Mouse (Mus musculus): ENCODE measurements around the gene Gm9745. TPM values are rescaled to one million over a fixed set of nuclear protein-coding genes. Genes with fewer than 3 reads are reported as not detected.
"Not testable (repeated sequence)": the region's sequence is repeated elsewhere in the genome, so short reads cannot be mapped to it uniquely, and the experiment has no call there.

Gm9745 gene
- polyA plus RNA-seq, 1 experiment from 2014 or later: not detected

DNA sequence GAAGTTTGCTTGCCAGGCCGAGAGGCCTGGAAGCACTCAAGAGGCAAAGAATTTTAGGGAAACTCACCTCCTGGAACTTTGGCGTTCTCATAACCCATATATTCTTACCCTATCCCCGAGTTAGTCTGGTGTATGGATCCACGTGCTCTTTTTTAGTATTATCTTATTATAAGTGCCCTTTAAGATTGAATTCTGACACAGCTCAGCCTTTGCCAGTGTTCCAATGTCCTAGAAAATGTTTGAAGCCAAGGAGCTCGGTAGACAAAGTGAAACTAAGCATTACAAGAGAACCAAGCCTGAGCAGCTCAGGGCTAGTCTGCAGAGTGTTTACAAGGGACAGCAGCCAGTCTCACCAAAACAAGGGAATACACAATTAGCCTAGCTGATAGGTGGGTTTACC lies 14.2 kb upstream of the Gm9745 start:
- not testable (repeated sequence) for H3K4me3 ChIP-seq (ENCODE audit: low read length); H3K9me3 ChIP-seq (ENCODE audit: control insufficient read depth, low read length); ATAC-seq; H3K27me3 ChIP-seq (replicated peaks; ENCODE audit: control insufficient read depth, insufficient read depth, low read length); H3K9ac ChIP-seq (ENCODE audit: low read depth, low read length); H3K27ac ChIP-seq (ENCODE audit: low read length); H3K4me1 ChIP-seq (ENCODE audit: control insufficient read depth, insufficient read depth, low read length); H3K36me3 ChIP-seq (ENCODE audit: control insufficient read depth, insufficient read depth, low read length); H3K4me2 ChIP-seq (ENCODE audit: low read depth, low read length)
- WGBS: 32% methylated on average over 5 of the region's 5 CpGs

- H3K27me3 ChIP-seq (replicated peaks; ENCODE audit: control insufficient read depth, insufficient read depth, low read length); H3K36me3 ChIP-seq (ENCODE audit: control insufficient read depth, insufficient read depth, low read length); H3K9me3 ChIP-seq (ENCODE audit: control insufficient read depth, low read length); H3K27ac ChIP-seq (ENCODE audit: low read length); H3K4me3 ChIP-seq (ENCODE audit: low read length); H3K4me1 ChIP-seq (ENCODE audit: control insufficient read depth, insufficient read depth, low read length); ATAC-seq; H3K9ac ChIP-seq (ENCODE audit: low read depth, low read length); H3K4me2 ChIP-seq (ENCODE audit: low read depth, low read length): not testable (repeated sequence)
- 56% methylated on average over 3 of the region's 3 CpGs for WGBS
Measured at GRCm38 (mm10) chr13:8961128-8961888, 13.3 kb upstream of the Gm9745 start.

- not testable (repeated sequence) for H3K4me1 ChIP-seq (ENCODE audit: control insufficient read depth, insufficient read depth, low read length); H3K27ac ChIP-seq (ENCODE audit: low read length); H3K4me3 ChIP-seq (ENCODE audit: low read length); ATAC-seq; H3K27me3 ChIP-seq (replicated peaks; ENCODE audit: control insufficient read depth, insufficient read depth, low read length); H3K9me3 ChIP-seq (ENCODE audit: control insufficient read depth, low read length); H3K36me3 ChIP-seq (ENCODE audit: control insufficient read depth, insufficient read depth, low read length); H3K9ac ChIP-seq (ENCODE audit: low read depth, low read length); H3K4me2 ChIP-seq (ENCODE audit: low read depth, low read length)
- WGBS: 84% methylated on average over 5 of the region's 6 CpGs
Measured at GRCm38 (mm10) chr13:8959554-8959953, 11.5 kb upstream of the Gm9745 start.

- H3K9ac ChIP-seq (ENCODE audit: low read depth, low read length); H3K27me3 ChIP-seq (replicated peaks; ENCODE audit: control insufficient read depth, insufficient read depth, low read length); H3K27ac ChIP-seq (ENCODE audit: low read length); H3K36me3 ChIP-seq (ENCODE audit: control insufficient read depth, insufficient read depth, low read length); ATAC-seq; H3K4me1 ChIP-seq (ENCODE audit: control insufficient read depth, insufficient read depth, low read length); H3K4me3 ChIP-seq (ENCODE audit: low read length); H3K9me3 ChIP-seq (ENCODE audit: control insufficient read depth, low read length); H3K4me2 ChIP-seq (ENCODE audit: low read depth, low read length): not testable (repeated sequence)
- WGBS: no CpG with 5 or more reads among the region's 5 CpGs
Measured at GRCm38 (mm10) chr13:8959058-8959457, 11.0 kb upstream of the Gm9745 start.

GRCm38 (mm10) chr13:8956873-8957272 lies 8.8 kb upstream of the Gm9745 start:
- not testable (repeated sequence) for H3K9ac ChIP-seq (ENCODE audit: low read depth, low read length)

DNA sequence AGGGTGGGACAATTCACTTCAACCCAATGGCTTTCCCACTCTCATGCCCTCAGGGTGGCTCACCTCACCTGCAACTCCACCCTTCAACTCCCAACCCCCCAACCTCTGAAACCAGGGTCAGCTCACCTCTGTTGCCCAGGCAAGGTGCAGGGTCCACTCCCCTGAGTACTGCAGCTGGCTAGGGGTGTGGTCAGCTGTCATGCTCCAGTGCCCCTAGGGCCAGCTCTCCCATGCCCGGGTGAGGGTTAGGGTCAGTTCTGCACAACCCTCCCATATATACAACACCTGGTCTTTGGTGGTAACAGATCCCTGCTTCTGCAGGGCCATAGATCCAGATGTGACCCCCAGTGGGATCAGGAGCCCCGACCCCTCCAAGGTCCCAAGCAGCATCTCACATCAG lies 7.1 kb upstream of the Gm9745 start:
- H3K27ac ChIP-seq (ENCODE audit: low read length); H3K4me3 ChIP-seq (ENCODE audit: low read length); H3K4me2 ChIP-seq (ENCODE audit: low read depth, low read length); H3K36me3 ChIP-seq (ENCODE audit: control insufficient read depth, insufficient read depth, low read length); H3K4me1 ChIP-seq (ENCODE audit: control insufficient read depth, insufficient read depth, low read length); ATAC-seq; H3K9me3 ChIP-seq (ENCODE audit: control insufficient read depth, low read length); H3K9ac ChIP-seq (ENCODE audit: low read depth, low read length); H3K27me3 ChIP-seq (replicated peaks; ENCODE audit: control insufficient read depth, insufficient read depth, low read length): not testable (repeated sequence)
- whole genome bisulfite sequencing: 90% methylated on average over 2 of the region's 2 CpGs

More at GRCm38 (mm10) chr13:8956873-8957272, 8.8 kb upstream of the Gm9745 start:
- ATAC-seq: 0 out of 2 replicates have a peak, but pooled peaks have one; percentile 38
- not testable (repeated sequence) for H3K4me2 ChIP-seq (ENCODE audit: low read depth, low read length); H3K27ac ChIP-seq (ENCODE audit: low read length); H3K4me1 ChIP-seq (ENCODE audit: control insufficient read depth, insufficient read depth, low read length); H3K36me3 ChIP-seq (ENCODE audit: control insufficient read depth, insufficient read depth, low read length); H3K27me3 ChIP-seq (replicated peaks; ENCODE audit: control insufficient read depth, insufficient read depth, low read length); H3K9me3 ChIP-seq (ENCODE audit: control insufficient read depth, low read length); H3K4me3 ChIP-seq (ENCODE audit: low read length)
- no CpG with 5 or more reads among the region's 5 CpGs for WGBS

GRCm38 (mm10) chr13:8952563-8952962 lies 4.5 kb upstream of the Gm9745 start, which contains the start of gene Idi2:
Gene Idi2, plus strand, starts transcription at chr13:8952863.
- not testable (repeated sequence) for H3K27ac ChIP-seq (ENCODE audit: low read length); H3K4me3 ChIP-seq (ENCODE audit: low read length); H3K9ac ChIP-seq (ENCODE audit: low read depth, low read length); H3K36me3 ChIP-seq (ENCODE audit: control insufficient read depth, insufficient read depth, low read length); H3K4me2 ChIP-seq (ENCODE audit: low read depth, low read length); H3K27me3 ChIP-seq (replicated peaks; ENCODE audit: control insufficient read depth, insufficient read depth, low read length); H3K9me3 ChIP-seq (ENCODE audit: control insufficient read depth, low read length); H3K4me1 ChIP-seq (ENCODE audit: control insufficient read depth, insufficient read depth, low read length); ATAC-seq

DNA sequence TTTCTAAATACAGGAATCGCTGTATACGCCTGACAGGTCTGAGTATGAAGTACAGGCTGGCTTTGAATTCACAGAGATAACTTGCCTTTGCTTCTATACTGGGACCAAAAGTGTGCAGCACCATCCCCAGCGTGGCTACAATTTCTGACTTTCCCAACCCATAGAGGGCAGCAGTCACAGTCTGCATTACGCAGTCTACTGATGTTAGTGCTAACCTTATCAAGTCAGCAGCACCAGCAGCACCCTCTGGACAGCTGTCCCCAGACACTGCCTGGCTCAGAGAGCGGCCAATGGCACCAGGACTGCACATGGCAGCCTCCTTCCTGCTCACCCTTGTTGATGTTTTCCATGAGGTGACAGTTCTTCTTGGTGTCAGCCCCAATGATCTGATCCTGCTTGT lies 4.2 kb downstream of the Gm9745 start:
- ATAC-seq; H3K36me3 ChIP-seq (ENCODE audit: control insufficient read depth, insufficient read depth, low read length); H3K4me1 ChIP-seq (ENCODE audit: control insufficient read depth, insufficient read depth, low read length); H3K4me3 ChIP-seq (ENCODE audit: low read length); H3K9me3 ChIP-seq (ENCODE audit: control insufficient read depth, low read length); H3K27ac ChIP-seq (ENCODE audit: low read length); H3K27me3 ChIP-seq (replicated peaks; ENCODE audit: control insufficient read depth, insufficient read depth, low read length); H3K9ac ChIP-seq (ENCODE audit: low read depth, low read length); H3K4me2 ChIP-seq (ENCODE audit: low read depth, low read length): not testable (repeated sequence)
- WGBS: no CpG with 5 or more reads among the region's 5 CpGs

GRCm38 (mm10) chr13:8941701-8942100 lies 6.3 kb downstream of the Gm9745 start:
- not testable (repeated sequence) for H3K36me3 ChIP-seq (ENCODE audit: control insufficient read depth, insufficient read depth, low read length); H3K27ac ChIP-seq (ENCODE audit: low read length); H3K9me3 ChIP-seq (ENCODE audit: control insufficient read depth, low read length); H3K4me3 ChIP-seq (ENCODE audit: low read length); H3K4me2 ChIP-seq (ENCODE audit: low read depth, low read length); ATAC-seq; H3K4me1 ChIP-seq (ENCODE audit: control insufficient read depth, insufficient read depth, low read length); H3K9ac ChIP-seq (ENCODE audit: low read depth, low read length); H3K27me3 ChIP-seq (replicated peaks; ENCODE audit: control insufficient read depth, insufficient read depth, low read length)
- WGBS: 100% methylated on average over 1 of the region's 5 CpGs

DNA sequence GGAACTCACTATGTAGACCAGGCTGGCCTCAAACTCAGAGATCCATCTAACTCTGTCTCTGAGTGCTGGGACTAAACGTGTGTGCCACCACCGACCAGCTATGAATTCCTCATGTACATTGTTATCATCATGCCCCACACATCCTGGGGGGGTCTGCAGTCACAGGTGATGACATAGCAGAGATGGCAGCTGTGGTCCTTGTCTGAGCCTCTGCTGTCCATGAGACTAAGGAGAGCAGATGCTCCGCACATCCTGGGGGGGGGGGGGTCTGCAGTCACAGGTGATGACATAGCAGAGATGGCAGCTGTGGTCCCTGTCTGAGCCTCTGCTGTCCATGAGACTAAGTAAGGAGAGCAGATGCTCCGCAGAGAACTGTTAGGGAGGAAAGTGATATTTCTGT lies 6.9 kb downstream of the Gm9745 start:
- 87% methylated on average over 4 of the region's 4 CpGs for WGBS
- not testable (repeated sequence) for H3K36me3 ChIP-seq (ENCODE audit: control insufficient read depth, insufficient read depth, low read length); H3K9me3 ChIP-seq (ENCODE audit: control insufficient read depth, low read length); H3K27ac ChIP-seq (ENCODE audit: low read length); H3K4me2 ChIP-seq (ENCODE audit: low read depth, low read length); H3K9ac ChIP-seq (ENCODE audit: low read depth, low read length); H3K27me3 ChIP-seq (replicated peaks; ENCODE audit: control insufficient read depth, insufficient read depth, low read length); H3K4me1 ChIP-seq (ENCODE audit: control insufficient read depth, insufficient read depth, low read length); ATAC-seq; H3K4me3 ChIP-seq (ENCODE audit: low read length)

Data from intestine, embryonic 16.5 days (tissue).